Mouse (Mus musculus) liver, adult 2 months (tissue): Measurements from ENCODE around the gene Cd207.

Source experiments
- CTCF ChIP-seq: fragments of 200-500 bp; IDR thresholded peaks from 2 replicates; pipeline ENCODE4 v1.5.1; 2011; ENCODE audit warnings: low read depth, low read length, control low read depth
- POLR2A ChIP-seq: fragments of 200-500 bp; IDR thresholded peaks from 2 replicates; pipeline ENCODE4 v1.6.1; 2011; ENCODE audit warnings: low read length, control low read depth; ENCODE audit not compliant: insufficient read depth; ENCODE audit errors: extremely low read depth

- no peak for TF ChIP-seq CTCF
- TF ChIP-seq POLR2A, result no peak
Measured at GRCm38 (mm10) chr6:83635329-83635728, 42.3 kb downstream of the Cd207 start.
